Mouse (Mus musculus) kidney, adult 8-10 months (tissue): ENCODE results near the gene Tmem143.
"Not testable (repeated sequence)": the region's sequence is repeated elsewhere in the genome, so short reads cannot be mapped to it uniquely, and the experiment has no call there.

Source experiments
- DNase-seq, 2 experiments: peaks; one replicate each; pipeline ENCODE4 v3.0.0; 2022

Gene Tmem143

DNA sequence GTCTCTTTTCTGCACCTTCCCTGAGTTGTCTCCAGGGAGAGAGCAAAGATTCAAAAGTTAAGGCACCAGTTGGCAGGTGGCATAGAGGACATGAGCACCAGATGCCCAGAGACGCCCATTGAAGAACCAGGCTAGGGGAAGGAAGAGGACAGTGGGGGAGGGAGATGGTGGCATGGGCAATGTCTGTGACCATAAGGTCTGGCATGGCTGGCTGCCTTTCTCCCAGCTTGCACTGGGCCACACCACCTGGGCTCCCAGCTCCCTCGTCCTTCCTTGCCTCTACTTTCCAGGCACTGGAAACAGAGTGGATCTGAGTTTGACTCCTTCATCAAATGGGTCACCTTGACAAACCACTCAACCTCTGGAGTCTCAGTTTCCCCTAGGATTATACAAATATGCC lies 4.1 kb upstream of the Tmem143 start:
- DNase-seq = no peak

DNA sequence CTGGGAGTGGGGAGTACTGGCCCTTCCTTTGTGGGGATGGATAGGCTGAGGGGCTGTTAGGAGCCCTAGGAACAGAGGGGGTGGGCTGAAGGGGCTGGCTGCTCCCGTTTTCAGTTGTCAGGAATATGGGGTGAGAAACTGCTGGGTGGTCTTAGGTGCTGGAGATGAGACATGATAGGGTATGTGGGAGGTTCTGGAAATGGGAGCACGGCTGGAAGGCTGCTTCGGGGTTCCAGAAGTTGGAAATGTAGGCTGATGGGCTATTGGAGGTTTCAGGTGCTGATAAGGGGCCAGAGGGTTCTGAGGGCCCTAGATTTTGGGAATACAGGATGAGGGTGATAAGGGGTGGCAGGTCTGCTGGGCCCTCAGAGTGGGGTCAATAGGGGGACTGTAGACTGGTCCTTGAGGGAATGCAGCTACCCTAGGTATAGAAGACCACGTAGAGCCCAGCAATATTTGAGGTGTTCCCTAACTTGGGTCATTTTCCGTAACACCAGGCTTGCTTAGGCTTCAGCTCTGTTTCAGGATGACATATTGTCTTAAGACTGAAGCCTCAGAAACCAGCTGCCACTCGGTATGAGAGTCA lies 717 bp upstream of the Tmem143 start:
- no peak for DNase-seq

DNA sequence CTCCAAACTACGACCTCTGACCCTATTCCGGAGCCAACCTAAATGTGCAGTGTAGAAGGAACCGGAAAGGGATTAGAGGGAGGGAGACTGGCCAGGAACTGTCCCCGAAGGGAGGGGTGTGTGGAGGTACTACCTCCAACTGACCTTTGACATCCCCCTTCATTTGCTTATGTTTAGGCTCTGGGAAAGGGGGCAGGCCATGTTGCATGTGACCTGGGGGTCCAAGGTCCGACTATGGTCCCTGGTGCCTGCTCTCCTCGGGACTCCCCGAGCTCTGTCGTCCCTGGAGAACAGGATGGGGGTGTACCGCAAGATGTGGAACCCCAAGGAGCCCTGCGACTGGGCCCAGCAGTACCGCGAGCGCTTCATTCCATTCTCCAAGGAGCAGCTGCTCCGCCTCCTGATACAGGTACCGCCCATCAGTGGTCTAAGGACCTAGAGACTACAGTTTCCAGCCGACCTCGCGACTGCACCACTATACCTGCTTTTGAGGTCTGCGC lies 567 bp downstream of the Tmem143 start:
- peak; percentile 84 to 92 for DNase-seq

DNA sequence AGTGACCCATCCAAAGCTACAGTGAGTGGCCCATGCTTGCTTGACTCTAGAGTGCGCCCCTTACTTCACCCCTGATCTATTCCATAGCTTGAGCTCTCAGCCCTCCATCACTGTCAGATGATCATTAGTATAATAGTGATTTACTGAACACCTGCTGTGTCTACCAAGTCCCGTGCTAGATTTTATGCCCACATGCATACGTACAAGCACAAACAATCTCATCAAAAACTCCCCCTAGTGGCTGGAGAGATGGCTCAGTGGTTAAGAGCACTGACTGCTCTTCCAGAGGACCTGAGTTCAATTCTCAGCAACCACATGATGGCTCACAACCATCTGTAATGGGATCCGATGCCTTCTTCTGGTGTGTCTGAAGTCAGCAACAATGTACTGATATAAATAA lies 1.4 kb downstream of the Tmem143 start:
- DNase-seq = not testable (repeated sequence)

DNA sequence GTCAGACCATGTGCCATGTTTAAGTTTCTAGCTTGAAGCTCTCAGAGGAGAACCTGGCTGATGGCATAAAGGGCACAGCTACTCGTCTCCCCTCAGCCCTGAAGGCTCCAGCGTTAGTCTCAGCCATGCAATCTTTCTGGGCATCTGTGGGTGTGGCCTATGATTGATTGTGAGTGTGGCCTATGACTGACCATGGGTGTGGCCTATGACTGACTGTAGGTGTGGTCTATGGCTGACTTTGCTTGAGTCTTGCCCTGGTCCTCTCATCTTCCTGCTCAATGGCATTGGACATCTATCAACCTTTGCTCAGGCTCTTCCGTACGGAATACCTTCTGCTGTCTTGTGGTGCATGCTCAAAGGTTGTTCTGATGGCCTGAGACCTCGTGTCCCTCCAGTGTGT lies 4.8 kb downstream of the Tmem143 start:
- peak in 1 of 2 experiments; percentile 41 for DNase-seq

DNA sequence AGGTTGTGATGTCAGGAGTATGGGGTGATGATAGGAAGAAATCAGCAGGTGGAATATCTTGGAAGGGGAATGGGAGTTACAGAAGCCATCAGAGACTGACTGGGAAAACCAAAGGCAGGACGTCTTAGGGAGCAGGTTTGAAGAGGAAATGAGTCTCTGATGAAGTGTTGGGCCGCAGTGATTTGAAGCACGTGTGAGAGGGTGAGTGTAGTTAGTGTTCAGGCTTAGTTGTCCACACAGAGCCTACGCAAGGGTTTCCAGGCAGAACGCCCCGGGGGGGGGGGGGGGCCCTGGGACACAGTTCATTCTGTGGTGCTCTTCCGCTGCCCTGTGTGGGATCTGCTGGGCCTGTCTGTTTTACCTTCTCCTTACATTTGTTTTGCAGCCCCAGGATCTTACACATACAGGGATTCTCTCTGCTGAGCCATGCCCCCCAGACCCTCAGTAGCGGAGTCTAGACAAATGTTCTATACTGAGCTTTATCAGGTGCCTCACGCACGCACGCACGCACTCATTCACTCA lies 5.8 kb downstream of the Tmem143 start:
- no peak for DNase-seq

DNA sequence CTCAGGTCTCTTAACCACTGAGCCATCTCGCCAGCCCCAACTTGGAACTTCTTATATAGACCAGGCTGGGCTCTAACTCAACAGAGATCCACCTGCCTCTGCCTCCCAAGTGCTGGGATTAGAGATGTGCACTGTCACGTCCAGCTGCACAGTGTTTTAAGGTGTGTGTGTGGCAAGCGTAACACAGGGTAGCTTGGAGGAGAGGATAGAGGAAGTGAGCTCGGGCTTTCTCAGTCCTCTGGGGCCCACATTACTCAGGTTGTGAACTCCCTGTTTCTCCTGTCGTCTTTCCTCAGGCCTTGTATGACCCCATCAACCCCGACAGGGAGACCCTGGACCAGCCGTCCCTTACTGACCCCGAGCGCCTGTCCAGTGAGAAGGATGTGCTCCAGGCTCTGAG lies 9.9 kb downstream of the Tmem143 start:
- DNase-seq = no peak

DNA sequence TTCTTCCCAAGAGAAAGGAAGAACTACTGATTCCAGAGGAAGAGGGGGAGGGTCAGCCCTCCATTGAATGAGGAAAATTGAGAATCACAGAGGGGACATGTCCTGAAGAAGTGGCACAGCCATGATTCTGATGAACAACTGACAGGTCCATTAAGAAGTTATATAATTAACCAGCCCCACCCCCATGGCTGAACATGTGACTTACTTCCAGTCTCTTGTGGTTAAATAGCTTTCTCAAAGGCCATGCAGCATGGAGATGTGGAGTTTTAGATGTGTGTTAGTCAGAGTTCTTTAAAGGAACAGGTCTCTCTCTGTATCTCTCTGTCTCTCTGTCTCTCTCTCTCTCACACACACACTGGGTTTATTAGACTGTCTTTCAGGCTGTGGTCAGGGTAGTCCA lies 11.6 kb downstream of the Tmem143 start:
- peak in 1 of 2 experiments; percentile 38 for DNase-seq

DNA sequence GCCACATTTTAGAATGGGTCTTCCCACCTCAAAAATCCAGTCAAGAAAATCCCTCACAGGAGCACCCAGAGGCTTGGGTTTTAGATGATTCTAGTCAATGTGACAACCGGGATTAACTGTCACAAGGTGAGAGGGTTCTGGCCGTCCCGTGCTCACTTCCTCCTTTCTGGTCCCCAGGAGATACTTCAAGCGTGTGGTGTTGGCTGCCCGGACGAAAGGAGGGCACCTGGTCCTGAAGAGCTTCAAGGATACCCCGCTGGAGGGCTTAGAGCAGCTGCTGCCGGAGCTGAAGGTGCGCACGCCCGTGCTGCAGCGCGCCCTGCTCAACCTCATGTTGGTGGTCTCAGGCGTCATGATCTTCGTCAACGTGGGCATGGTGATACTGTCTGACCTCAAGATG lies 12.4 kb downstream of the Tmem143 start:
- no peak for DNase-seq

DNA sequence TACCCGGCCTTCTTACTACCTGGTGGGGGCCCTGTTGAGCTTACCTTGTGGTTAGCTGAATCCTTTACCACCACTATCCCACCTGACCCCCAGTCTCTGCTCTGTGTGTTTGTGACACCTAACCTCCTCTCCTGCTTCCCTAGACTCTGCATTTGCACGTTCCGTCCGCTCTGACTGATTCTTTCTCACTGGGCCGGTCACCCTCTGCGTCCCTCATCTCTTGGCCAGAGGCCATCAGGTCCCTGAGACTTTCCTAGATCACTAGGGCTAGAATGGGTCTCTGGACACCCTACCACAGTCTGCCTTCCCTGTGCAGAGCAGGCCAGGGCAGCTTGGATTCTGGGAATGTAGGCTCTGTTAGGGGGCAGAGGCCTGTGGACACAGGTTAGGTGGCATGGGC lies 17.3 kb downstream of the Tmem143 start:
- no peak for DNase-seq

DNA sequence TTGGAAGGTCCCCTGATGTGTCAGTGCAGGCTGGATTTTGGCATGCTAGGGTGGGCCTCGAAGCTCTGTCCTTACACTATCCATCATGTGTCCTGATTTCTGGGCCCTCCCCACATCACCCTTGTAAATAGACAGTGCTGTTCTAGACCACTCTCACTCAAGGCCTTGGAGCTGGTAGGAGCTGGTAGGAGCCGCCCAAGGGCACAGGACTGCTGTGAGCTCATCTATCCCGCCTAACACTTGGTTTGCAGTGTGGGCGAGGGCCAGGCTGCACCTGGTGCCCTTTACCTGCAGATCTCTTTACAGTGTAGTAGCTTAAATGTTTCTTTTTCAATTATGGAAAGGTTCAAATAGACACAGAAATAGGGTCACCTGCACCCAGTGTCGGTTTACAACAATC lies 18.3 kb downstream of the Tmem143 start:
- DNase-seq = no peak

DNA sequence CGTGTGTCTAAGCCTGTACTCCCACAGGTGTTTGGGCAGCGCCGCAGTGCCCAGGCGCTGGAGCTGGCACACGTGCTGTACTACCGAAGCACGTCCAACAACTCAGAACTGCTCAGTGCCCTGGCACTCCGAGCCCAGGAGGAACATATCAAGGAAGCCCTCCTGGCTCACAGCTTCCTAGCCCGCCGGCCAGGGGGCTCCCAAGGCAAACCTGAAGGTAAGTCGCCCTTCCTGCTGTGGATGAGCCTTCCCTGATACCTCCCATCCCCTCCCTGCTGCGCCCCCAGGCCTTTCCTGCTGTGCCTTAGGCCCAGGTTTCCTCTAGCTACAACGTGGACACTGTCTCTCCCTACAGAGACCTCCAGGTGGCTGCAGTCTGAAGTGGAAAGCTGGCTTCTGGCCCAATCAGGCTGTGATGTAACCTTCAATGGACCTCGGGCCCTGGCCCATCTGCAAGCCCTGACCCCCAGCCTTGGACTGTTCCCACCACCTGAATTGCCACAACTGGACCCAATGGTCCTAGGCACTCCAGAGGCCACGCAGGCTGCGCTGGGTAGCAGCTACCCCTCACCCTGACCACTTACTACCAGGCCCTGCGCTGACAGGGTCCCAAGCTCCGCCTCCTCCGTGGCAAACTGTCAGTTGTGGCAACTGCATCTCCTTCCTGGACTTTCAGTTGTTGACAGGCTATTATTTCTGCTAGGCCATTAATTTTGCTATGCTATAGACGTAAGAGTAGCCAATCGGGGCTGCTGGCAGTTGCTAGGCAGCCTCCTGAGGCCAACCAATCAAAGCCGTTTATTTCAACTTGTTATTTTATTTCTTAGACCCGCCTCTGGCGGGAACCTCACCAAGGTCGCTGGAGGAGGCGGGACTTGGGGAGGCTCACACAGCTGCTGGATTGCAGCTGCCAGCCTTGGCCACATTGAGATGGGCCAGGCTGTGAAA lies 19.6 kb downstream of the Tmem143 start:
- peak; percentile 71 to 80 for DNase-seq

DNA sequence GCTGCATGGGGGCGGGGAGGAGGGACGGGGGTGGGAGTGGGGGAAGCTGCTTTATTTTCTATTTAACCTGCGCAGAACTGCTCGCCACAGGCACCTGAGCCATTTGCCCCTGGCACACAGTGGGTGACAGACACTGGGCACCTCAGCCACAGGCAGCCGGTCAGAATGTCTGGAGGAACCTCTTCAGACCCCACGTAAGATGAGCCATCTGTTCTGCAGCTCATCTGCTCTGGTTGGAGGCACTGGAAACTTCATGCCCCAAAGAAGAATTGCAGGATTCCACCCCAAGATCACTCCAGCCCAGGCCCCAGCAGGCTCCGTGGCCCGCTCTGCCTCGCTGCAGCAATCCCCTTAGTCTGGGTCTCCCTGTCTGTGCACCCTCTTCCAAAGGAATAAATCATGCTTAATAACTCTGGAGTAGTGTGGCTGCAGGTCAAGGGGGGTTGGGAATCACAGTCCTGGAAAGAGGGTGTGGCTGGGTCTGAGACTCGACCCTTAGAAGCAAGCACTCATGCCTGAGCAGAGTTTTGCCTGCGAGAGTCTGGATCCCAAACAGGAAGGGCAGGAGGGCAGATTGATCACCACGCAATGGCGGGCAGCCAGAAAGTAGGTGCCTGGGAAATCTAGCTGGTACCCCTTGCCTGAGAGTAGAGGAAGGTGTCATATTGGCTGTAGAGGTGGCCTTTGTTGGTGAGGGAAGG lies 20.4 kb downstream of the Tmem143 start:
- DNase-seq = no peak

DNA sequence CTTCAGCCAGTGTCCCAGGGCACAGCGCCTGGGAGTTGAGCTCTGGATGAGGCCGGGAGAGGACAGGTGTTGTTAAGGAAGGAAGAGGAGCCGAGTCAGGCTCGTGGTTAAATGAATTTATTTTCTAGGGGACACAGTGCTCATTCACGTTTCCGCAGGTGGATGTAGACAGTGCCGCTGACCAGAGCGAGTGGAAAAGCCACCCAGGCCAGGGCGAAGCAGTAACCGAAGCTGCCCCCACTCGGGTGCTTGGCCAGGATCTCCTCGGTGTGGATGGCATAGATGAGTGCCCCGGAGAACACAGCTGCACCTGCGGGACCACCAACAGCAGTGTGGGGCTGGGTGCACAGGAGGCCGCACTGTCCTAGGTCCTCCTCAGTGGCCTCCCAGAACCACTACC lies 21.2 kb downstream of the Tmem143 start:
- DNase-seq = no peak

DNA sequence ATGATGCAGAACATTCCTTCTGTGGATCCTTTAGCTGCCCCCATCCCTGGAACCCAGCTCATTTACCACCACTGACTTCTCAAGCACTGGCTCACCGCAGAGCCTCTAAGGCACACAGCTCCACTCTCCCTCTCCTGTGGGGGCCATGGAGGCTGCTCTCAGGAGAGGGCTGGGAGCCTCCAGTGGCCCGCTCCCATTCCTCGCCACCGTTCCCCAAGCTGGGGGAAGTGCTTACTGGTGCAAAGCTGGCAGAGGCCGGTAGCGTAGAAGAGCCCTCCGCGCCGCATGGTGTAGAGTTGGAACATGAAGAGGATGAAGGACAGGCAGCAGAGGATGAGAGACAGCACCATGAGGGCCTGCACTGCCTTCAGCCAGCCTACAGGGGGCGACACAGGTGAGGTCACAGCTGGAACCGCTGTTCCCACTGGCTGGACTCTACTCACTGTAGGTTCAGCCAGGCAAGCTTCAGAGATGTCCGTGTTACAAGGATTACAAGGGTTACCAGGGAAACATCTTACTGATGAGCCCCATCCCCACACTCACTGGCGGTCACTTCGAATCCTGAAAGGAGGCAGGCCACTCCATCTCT lies 22.4 kb downstream of the Tmem143 start:
- DNase-seq = no peak

DNA sequence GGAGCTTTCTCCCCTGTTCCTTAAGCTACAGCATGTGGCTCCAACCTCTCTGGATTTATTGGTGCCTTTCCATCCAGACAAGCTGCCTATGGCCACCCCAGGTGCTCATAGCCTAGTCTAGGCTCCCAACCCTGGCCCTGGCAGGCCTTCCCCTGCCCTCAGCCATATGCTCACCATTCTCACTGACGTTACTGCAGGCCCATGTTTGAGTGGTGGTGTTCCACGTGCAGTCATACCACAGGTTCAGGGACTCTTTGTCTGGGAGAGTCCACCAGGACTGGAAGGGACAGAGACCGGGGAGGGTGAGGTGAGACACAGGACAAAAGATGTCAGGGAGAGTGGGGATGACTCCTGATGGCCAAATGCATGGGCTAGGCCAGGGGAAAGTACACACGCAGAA lies 23.0 kb downstream of the Tmem143 start:
- no peak for DNase-seq

DNA sequence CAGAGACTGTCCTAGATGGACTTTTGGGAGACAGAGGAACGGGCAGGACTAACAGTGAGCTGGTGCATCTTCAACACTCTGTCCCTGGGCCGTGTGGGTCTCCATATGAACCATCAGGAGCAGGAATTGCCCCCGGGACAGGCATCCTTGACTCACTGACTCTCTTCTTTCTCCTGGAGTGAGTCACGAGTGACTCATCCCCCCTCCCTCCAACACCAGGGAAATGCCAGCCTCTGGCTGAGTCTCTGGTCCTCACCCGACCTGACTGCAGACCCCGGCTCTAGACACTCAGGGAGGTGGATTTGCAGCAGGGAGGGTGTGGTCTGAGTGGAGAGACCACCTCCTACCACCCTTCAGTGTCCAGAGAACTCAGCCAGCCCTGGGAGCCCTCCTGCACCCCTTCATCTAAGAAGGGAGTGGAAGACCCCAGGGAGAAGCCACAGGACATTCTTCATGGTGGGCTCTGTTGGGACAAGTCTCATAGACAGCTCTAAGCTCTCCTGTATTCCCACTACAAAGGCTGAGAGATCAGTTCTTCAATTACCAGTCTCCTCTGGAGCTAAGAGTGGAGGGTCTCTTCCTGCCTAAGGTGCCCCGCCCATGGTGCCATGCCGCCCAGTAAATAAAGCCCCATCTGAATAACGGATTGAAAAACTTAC lies 24.0 kb downstream of the Tmem143 start:
- DNase-seq = no peak

DNA sequence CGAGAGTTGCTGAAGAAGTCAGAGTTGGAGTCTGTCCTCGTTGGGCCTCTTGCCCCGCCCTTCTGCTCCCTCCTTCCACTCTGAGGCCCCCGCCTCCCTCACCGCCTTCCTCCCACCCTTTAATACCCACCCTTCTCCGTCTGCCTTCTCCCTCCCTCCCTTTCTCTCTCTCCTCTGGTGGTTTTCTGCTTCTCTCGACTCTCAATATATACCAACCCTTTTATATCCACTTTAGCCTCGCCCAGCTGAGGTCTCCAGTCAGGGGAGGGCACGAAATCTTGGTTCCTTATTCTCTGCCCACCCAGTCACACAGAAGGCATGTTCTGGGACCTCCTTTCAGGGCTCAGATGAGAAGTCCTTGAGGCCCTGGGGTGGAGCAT lies 24.5 kb downstream of the Tmem143 start, which contains the start of gene Emp3:
TSS of gene Emp3 (minus strand) at position 163 of the 380 bp plus-strand sequence.
- DNase-seq = no peak

DNA sequence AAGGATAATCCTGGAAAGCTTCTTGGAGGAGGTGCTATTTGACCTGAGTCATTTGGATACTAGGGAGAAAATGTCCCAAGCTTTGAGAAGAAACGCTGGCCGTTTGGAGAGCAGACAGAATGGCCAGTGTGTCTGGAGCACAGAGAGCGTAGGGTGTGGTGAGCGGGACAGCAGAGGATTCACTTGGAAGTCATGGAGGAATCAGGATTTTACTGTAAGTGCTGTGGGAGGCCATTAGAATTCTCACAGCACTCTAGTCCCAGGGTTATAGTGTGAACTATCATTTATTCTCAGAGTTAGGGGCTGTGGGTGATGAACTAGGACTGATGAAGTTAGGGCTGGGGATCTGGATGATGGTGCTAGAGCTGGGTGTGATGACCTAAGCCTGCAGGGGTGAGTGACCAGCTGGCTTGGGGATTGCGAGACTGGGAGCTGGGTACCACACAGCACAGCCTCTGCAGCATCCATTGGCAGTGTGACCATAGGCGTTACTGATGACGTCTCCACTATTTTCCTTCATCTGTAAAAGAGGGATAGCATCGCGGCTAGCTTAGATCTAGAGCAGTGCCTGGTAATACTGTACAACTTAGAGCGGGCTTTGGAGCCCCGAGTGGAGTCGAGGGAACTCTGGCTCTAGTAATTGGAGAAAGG lies 25.3 kb downstream of the Tmem143 start:
- no peak for DNase-seq

DNA sequence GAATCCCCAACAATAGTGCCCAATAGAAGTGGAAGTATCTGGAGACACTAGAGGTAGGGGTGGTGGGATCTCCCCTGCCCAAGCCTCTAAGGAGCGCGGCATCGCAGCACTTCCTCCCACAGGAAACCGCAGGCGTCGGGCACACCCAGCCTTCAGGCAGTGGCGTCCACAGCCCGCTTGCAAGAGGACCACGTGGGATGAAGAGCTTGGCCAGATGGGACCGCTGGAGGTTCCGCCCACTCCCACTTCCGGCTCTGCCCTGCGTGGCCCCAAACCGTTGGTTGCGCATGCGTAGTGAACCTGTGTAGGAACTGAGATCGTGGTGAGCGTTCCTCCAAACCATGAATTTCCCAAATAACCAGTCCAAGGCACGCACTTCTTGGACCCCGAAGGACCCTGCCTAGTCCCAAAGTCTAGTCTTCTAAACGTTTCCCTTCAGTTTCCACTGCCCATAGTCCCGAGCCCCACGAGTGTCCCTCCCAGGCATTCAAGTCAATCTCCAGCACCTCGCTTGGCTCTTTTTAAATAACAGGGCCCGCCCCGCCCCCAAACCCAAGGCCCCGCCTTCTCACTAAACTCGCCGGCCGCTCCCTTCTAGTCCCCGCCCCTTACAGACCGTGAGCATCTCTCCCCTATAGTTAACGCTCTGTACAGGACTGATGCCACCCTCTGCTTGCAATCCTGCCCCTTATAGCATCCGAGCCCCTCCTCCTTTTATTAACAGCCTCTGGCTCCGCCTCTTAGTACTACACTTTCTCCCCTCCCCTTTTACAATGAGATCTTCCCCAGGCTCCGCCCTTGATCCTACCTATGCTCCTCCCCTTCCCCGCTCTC lies 26.4 kb downstream of the Tmem143 start:
- DNase-seq = peak; percentile 94 to 95
